Mouse (Mus musculus): ENCODE results near the gene Pik3r5.

Pik3r5 gene

GRCm38 (mm10) chr11:68526441-68526840, 94.5 kb downstream of the Pik3r5 start:
- peak; percentile 59 for DNase-seq (ENCODE audit: low read depth, low spot score)

- peak; percentile 92 for DNase-seq (ENCODE audit: low read depth, low spot score)
Observed at GRCm38 (mm10) chr11:68531066-68531806, 99.3 kb downstream of the Pik3r5 start.

GRCm38 (mm10) chr11:68531941-68532535, 100.1 kb downstream of the Pik3r5 start:
- no peak for DNase-seq (ENCODE audit: low read depth, low spot score)

GRCm38 (mm10) chr11:68532773-68533172, 100.9 kb downstream of the Pik3r5 start:
- no peak for DNase-seq (ENCODE audit: low read depth, low spot score)

GRCm38 (mm10) chr11:68533971-68534475, 102.1 kb downstream of the Pik3r5 start:
- peak; percentile 69 for DNase-seq (ENCODE audit: low read depth, low spot score)

GRCm38 (mm10) chr11:68536026-68536425, 104.1 kb downstream of the Pik3r5 start:
- no peak for DNase-seq (ENCODE audit: low read depth, low spot score)

- DNase-seq (ENCODE audit: low read depth, low spot score): peak; percentile 89
Observed at GRCm38 (mm10) chr11:68536465-68536864, 104.5 kb downstream of the Pik3r5 start.

GRCm38 (mm10) chr11:68539621-68540020, 107.7 kb downstream of the Pik3r5 start:
- DNase-seq (ENCODE audit: low read depth, low spot score): peak; percentile 77

GRCm38 (mm10) chr11:68544554-68544953, 112.6 kb downstream of the Pik3r5 start:
- no peak for DNase-seq (ENCODE audit: low read depth, low spot score)

- DNase-seq (ENCODE audit: low read depth, low spot score): no peak
Observed at GRCm38 (mm10) chr11:68545172-68545571, 113.3 kb downstream of the Pik3r5 start.

- DNase-seq (ENCODE audit: low read depth, low spot score): no peak
Observed at GRCm38 (mm10) chr11:68545682-68546222, 113.8 kb downstream of the Pik3r5 start.
